Mouse (Mus musculus) embryonic fibroblast, embryonic 13.5 days (primary cell): ENCODE results near the gene Disc1.

Source experiments
- CTCF ChIP-seq: IDR thresholded peaks from 2 replicates; pipeline ENCODE4 v1.5.1; 2011; ENCODE audit warnings: mild to moderate bottlenecking, control low read depth, low read length, moderate library complexity, borderline replicate concordance; ENCODE audit not compliant: insufficient read depth
- POLR2A ChIP-seq: IDR thresholded peaks from 2 replicates; pipeline ENCODE4 v1.6.1; 2011; ENCODE audit warnings: low read depth, mild to moderate bottlenecking, control low read depth, low read length, moderate library complexity

- no peak for TF ChIP-seq CTCF
- TF ChIP-seq POLR2A = no peak
These were observed 205.0 kb downstream of the Disc1 start for GRCm38 (mm10) chr8:125258806-125259500.
